Mouse (Mus musculus): ENCODE measurements around the gene Gm45521.

Gm45521 gene

GRCm38 (mm10) chr14:7957049-7957448, at the start of gene Gm45521:
Gm45521 (plus strand) TSS chr14:7957288.
- no peak for DNase-seq (ENCODE audit: low spot score in 2 of 2)

DNA sequence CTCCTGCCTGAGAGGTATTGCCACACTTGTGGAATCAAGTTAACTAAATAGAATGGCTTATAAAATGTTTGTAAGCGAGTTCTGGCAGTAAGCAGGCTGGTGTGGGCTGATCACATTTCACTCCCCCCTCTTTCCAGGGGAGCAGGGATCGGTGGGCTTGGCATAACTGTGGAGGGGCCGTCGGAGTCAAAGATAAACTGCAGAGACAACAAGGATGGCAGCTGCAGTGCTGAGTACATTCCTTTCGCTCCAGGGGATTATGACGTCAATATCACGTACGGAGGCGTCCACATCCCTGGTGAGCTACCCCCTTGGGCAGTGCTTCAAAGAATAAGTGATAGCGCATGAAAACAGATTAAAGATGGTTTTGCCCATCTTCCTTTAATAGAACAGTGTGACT, 47.6 kb upstream of the Gm45521 start:
- no peak for DNase-seq (ENCODE audit: low spot score in 2 of 2)

- DNase-seq (ENCODE audit: low spot score in 2 of 2): peak in 1 of 2 experiments; percentile 39
These were observed 43.2 kb upstream of the Gm45521 start for GRCm38 (mm10) chr14:7913842-7914241.

GRCm38 (mm10) chr14:7914461-7914860, 42.6 kb upstream of the Gm45521 start:
- DNase-seq (ENCODE audit: low spot score in 2 of 2): no peak

GRCm38 (mm10) chr14:7918150-7918991, 38.7 kb upstream of the Gm45521 start:
- no peak for DNase-seq (ENCODE audit: low spot score in 2 of 2)

DNA sequence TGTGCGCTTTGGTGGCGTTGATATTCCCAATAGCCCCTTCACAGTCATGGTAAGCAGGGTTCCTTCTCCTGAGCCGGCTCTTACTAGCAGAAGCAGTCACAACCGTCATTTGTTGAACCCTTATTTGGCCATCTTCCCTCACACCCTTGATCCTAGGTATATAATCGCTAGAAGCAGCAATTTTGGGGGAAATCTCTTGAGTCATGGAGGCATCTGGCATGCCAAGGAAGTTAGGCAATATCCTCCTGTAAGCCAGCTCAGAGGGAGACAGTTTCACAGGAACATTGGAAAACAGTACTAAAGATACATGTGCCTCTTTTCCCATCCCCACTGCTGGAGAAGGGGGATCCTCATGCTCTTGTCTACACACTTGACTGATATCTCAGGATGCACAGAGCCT, 37.8 kb upstream of the Gm45521 start:
- no peak for DNase-seq (ENCODE audit: low spot score in 2 of 2)

GRCm38 (mm10) chr14:7919921-7920320, 37.2 kb upstream of the Gm45521 start:
- DNase-seq (ENCODE audit: low spot score in 2 of 2): no peak

DNA sequence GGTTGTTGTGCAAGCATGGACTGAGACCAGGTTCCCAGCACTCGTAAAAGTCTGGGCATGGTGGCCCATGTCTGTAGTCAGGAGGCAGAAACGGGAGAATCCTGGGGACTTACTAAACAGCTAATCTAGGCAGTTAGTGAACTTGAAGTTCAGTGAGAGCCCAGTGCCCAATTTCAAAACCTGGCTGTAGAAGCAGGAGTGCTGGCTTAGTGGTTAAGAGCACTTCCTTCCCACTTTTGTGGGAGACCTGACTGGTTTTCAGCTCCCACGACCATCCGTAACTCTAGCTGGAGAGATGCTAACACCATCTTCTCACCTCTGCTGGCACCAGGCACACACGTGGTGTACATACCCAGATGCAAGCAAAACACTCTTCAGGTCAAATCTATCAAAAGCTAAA, 35.6 kb upstream of the Gm45521 start:
- DNase-seq (ENCODE audit: low spot score in 2 of 2): no peak

- no peak for DNase-seq (ENCODE audit: low spot score in 2 of 2)
These were observed 33.5 kb upstream of the Gm45521 start for GRCm38 (mm10) chr14:7923635-7924034.

DNA sequence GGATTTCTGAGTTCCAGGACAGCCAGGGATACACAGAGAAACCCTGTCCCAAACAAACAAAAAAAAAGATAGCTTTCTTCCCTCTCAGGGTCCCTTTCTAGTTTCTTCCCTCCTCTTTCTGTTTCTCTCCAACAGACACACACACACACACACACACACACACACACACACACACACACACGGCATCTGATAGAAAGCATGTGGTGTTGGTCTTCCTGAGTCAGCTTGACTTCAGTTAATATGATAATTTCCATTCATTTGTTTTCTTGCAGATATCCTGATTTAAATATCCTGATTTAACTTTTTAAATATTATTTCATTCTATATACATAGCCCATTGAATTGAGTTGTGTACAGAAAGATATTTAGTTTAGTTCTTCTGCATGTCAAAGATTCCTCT, 28.7 kb upstream of the Gm45521 start:
- DNase-seq (ENCODE audit: low spot score in 2 of 2): no peak

DNA sequence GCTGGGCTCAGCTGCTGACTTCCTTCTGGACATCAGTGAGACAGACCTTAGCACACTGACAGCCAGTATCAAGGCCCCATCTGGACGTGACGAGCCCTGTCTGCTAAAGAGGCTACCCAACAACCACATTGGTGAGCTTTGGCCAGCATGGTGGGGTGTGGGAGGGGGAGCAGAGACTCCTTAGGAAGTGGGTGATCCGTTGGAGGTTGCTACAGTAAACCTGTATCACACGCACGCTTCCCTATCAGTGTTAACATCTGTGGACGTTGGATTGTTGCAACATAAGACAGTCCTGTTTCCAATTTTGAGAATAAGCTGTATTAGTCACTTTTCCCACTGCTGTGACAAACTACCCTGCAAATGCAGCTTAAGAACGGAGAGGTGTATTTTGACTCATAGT, 28.1 kb upstream of the Gm45521 start:
- DNase-seq (ENCODE audit: low spot score in 2 of 2): no peak

GRCm38 (mm10) chr14:7932151-7932550, 24.9 kb upstream of the Gm45521 start:
- DNase-seq (ENCODE audit: low spot score in 2 of 2): no peak

- no peak for DNase-seq (ENCODE audit: low spot score in 2 of 2)
These were observed 22.9 kb upstream of the Gm45521 start for GRCm38 (mm10) chr14:7934166-7934565.

DNA sequence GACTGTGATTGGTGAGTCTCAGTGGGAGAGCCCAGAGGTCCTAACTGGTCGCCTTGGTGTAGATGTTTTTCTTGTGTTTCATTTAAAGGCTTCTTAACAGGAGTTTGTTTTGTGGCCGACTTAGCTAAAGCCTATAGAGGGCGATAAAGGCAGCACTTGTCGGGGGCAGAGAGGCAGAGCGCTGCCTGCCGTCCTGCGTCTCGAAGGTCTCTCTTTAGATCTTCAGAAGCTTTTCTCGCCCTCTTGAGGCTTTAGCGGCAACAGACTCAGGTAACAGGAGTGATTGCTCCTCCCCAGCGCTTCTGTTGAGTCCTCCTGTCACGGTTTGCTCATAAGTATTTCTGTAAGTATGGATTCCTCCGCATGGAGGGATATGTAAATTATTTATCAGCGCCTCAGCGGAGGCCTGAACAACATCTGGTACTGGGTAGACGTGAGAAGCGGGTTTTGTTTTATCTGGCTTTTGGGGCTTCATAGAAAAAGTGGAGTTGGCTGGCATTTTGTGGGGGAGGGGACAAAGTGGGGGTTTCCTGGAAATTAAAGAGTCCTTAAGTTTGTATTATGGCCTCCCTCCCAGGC, 19.9 kb upstream of the Gm45521 start:
- DNase-seq (ENCODE audit: low spot score in 2 of 2): no peak

DNA sequence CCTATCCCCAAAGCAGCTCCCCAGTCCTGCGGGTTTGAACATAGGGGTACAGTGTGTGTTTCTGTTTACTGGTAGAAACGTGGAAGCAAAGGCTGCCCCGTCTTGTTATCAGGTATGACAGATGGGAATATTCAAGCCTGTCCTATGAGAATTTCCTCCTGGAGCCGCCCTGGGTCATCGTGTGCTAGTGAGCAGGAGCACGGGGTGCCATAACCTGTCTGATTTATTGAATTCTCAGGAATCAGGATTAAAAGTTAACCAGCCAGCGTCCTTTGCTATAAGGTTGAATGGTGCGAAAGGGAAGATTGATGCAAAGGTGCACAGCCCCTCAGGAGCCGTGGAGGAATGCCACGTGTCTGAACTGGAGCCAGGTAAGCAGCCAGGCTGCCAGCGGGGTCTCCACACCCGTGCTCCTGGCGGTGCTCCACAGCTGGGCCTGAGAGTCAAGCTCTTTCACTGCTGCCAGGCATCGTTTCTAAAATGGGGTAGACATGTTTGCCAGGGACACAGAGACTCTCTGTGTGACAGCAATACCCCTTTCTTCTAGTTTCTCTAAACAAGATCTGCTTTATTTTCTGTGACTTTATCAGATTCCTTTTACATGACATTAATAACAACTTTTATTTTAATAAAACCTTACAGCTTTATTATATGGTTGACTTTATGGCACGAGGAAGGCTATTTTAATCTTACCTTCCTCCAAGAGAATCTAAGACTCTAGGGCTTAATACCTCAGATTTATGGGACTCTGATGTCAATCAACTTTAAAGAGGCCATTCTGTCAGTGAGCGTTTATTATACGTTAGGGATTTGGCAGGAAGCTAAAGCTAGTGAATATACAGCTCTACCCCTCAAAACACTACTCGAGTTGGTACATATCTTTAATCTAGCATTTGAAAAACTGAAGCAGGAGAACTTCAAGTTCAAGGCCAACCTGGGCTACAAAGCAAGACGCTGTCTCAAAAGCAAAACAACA, 18.0 kb upstream of the Gm45521 start:
- no peak for DNase-seq (ENCODE audit: low spot score in 2 of 2)

GRCm38 (mm10) chr14:7941413-7941812, 15.7 kb upstream of the Gm45521 start:
- DNase-seq (ENCODE audit: low spot score in 2 of 2): no peak

- DNase-seq (ENCODE audit: low spot score in 2 of 2): no peak
These were observed 13.8 kb upstream of the Gm45521 start for GRCm38 (mm10) chr14:7943101-7943800.

DNA sequence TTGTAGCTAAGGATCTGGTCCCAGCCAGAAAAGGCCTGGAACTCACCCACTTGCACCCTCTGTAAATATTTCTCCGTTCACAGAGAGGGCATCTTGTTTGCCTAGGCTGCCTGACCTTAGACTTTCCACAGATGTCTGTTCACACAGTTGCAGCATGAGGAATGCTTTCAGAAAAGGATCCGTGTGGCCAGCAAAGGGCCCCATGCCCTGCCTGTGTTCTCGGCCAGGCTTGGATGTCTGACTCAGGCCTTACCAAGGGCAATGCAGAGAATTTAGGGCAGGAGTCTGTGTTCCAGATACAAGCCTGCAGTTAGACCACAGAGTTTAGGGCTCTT, 13.3 kb upstream of the Gm45521 start:
- no peak for DNase-seq (ENCODE audit: low spot score in 2 of 2)

DNA sequence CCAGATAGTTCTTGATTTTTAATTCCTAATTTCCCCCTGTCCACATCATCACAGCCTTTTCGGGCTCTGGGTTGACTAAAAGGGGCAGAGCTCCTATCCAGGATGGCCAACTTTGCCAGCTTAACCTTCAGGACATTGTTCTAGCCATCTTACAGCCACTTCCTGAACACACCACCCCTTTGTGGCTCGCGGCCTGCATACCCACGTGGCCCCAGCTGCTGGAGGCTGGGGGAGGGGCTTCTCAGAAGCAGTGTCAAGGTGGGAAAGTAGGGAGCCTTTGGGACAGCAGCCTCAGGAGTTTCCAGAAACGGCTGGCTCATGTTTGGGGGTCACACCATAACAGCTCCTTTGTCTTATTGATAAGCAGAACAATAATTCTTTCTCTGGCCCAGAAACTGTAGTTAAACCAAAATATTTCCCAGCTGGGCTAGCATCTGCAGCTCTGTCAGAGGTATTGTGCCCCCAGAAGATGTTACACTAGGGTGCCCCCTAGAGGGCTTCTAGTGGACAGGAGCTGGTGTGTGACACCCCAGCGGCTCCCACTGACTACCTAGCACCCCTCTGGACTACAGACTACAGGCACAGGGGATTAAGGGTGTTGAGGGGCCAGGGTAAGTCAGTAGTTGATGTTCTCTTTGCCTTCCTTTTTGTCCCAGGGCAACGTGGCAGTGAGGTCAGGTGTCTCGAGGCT, 12.6 kb upstream of the Gm45521 start:
- peak in 1 of 2 experiments; percentile 23 for DNase-seq (ENCODE audit: low spot score in 2 of 2)

- no peak for DNase-seq (ENCODE audit: low spot score in 2 of 2)
These were observed 11.8 kb upstream of the Gm45521 start for GRCm38 (mm10) chr14:7945261-7945660.

GRCm38 (mm10) chr14:7951234-7951633, 5.9 kb upstream of the Gm45521 start:
- no peak for DNase-seq (ENCODE audit: low spot score in 2 of 2)
